Mouse (Mus musculus): ENCODE data around the gene Hoxd9.
A peak's percentile ranks its signal among the peaks of the same experiment; 100 is the strongest.

Hoxd9 gene

DNA sequence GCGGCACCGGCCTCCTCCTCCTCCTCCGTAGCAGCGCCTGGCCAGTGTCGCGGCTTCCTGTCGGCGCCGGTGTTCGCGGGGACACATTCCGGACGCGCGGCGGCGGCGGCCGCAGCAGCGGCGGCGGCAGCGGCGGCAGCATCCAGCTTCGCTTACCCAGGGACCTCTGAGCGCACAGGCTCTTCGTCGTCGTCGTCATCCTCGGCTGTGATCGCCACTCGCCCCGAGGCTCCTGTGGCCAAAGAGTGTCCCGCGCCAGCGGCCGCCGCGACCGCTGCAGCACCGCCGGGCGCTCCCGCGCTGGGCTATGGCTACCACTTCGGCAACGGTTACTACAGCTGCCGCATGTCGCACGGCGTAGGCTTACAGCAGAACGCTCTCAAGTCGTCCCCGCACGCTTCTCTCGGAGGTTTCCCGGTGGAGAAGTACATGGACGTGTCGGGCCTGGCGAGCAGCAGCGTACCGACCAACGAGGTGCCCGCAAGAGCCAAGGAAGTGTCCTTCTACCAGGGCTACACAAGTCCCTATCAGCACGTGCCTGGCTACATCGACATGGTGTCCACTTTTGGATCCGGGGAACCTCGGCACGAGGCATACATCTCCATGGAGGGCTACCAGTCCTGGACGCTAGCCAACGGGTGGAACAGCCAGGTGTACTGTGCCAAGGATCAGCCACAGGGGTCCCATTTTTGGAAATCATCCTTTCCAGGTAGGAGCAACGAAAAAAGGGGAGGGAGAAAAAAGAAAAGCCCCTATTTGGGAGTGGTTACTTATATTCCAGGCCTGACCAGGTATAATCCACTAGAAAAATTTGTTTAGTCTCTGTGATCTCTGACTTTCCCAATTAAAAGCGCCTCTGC is 28.9 kb upstream of the Hoxd9 start:
- no peak for DNase-seq (ENCODE audit: low read depth, low spot score)

DNA sequence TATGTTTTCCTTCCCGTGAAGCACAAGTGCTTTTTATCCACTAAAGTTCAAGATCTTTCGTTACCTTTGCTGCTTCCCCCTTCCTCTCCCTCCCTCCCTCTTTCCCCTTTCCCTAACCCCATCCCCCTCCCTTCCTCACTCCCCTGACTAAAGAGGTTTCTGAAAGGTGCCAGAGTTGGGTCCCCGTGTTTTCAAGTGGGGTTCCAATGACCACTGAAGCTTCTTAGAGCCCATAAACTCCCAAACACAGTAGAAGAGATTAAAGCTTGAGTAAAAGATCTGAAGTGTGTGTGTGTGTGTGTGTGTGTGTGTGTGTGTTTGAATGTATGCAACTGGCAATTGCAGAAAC is 28.3 kb upstream of the Hoxd9 start:
- DNase-seq (ENCODE audit: low read depth, low spot score), result no peak

DNA sequence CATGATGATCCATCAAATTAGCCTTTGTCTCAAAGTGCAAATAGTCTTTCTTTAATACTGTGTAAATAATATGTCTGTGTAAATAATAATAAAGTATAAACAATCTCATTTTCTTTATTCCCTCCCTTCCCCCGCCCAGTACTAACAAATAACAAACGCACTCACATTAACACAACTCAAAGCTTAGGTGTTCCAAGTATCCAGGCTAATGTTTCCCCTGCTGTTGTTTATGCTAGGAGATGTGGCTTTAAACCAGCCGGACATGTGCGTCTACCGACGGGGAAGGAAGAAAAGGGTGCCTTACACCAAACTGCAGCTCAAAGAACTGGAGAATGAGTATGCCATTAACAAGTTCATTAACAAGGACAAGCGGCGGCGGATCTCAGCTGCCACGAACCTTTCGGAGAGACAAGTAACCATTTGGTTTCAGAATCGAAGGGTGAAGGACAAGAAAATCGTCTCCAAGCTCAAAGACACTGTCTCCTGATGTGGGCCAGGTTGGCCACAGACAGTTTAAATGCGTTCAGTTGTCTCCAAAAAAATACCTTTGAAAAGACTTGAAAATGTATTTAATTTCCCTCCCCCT is 27.8 kb upstream of the Hoxd9 start:
- no peak for DNase-seq (ENCODE audit: low read depth, low spot score)

DNA sequence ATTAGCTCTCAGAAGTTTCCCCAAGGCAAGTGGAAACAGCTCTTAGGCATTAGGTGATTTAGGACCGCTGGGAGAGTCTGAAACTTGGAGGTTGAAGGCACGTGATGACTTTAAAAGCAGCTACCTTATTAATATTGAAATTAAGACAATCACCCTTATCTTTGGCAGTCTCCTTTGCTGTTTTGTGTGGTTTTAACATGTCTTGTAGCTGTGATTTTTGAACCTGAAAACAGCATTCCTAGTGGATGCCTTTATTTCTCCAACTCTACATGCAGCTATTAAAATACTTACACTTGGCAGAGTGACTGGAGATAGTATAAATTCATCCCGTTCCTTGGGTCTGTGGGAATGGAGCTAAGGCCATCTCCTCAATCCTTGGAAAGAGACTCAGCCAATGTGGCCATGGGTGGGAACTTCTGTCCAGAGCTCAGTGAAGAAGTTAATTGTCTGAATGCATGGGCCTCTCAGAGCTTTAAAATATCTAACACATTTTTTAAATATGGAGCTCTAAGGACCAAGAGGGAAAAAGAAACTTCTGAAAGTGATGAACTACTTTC is 26.8 kb upstream of the Hoxd9 start:
- DNase-seq (ENCODE audit: low read depth, low spot score), result no peak

DNA sequence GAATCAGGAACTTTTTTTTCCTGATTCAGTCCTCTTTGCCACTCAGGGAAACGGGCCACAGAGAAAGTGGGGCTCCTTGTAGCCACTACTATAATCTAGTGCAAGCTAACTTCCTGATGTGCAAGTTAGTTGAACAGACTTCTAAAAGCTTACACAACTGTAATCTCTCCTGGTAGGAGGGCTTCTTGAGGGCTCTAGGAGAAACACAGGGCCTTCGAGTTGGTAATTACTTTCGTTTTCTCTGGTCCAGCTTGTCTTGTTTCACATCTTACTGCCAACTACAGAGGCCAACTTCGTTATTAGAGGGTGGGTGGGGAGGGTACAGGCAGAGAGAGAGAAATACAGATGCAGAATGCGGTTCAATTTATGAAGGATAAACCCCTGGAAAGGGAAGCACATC is 25.7 kb upstream of the Hoxd9 start:
- DNase-seq (ENCODE audit: low read depth, low spot score), result no peak

DNA sequence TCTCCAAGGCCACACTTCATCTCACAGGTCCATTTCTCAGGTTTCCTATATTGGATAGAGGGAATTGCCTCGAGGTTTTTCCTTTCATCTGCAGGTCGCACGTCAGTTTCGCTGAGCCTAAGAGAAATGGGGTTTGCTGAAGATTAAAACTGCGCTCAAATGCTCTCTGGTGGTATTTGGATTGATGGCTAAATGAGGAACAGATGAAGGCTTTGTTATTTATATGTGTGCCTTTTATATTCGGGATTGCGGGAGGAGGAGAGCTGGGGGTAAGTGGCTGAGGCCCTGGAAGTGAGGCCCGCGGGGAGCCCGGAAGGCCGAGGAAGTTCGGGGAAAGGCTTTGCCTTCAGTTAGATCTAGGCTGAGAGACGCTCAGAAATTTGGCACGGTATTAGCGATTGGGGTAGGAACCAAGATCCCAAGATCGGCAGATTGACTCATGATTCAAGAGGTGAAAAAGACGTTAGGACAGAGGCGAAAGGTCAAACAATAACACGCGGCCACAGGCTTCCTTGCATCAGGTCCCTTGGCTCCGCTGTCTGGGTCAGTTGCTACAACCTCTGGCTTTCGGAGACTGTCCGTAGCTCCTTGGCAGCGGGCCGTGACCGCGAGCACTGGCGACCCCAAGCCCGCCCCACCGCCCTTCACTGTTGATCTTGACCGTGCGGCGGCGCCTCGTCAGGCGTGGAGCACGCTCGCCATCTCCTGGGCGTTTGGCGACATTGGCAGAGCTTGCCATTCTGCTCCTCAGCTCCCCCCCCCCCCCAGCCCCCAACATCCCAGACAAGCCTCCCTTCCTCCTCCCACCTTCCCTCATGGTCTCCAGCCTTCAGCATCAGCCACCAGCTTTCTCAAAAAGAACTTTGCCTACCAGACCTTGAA is 24.8 kb upstream of the Hoxd9 start:
- DNase-seq (ENCODE audit: low read depth, low spot score), result peak; percentile 70

DNA sequence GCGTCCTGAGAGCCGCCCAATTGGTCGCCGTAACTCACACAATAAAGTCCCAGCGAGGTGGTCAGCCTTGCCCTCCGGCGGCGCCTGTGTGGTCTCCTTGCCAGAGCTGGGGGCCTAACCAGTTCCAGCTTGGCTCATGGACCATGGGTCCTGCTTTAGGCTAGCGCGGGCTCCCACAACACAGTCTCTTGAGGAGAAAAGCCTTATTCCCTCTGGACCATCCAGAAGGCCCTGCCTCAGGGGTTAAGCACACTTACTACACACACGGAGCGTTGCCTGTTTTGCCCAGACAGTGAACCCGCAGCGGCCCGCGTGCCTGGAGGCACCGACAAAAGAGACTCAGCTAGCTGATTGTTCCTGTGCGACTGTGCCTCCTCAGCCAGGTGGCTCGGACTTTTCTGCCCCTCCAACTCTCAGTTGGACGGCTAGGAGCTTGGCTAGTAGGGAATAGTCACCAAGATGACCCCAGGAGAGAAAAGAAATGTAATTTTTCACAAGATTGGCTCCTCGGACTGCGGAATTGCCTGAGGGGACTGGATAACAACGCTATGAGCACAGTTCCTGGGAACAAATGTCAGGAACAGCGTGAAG is 23.6 kb upstream of the Hoxd9 start:
- DNase-seq (ENCODE audit: low read depth, low spot score), result no peak

DNA sequence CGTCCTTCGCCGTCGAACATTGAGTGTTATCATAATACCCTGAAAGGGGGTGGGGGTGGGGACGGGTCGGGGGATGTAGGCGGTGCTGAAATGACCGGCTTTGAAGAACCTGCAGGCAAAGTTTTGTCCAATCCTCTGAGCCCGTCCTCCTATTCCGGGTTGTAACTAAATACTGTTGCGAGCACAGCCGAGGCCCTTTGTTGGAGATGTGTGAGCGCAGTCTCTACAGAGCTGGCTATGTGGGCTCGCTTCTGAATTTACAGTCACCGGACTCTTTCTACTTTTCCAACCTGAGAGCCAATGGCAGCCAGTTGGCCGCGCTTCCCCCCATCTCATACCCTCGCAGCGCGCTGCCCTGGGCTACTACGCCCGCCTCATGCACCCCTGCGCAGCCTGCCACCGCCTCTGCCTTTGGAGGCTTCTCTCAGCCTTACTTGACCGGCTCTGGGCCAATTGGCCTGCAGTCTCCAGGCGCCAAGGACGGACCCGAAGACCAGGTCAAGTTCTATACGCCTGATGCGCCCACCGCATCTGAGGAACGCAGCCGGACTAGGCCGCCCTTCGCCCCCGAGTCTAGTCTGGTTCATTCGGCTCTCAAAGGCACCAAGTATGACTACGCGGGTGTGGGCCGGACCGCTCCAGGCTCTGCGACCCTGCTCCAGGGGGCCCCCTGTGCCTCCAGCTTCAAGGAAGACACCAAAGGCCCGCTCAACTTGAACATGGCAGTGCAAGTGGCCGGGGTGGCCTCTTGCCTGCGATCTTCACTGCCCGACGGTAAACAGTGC is 22.5 kb upstream of the Hoxd9 start, which contains the start of gene Hoxd12:
Gene Hoxd12, plus strand, starts transcription at position 133 of the 785 bp plus-strand sequence.
- no peak for DNase-seq (ENCODE audit: low read depth, low spot score)

DNA sequence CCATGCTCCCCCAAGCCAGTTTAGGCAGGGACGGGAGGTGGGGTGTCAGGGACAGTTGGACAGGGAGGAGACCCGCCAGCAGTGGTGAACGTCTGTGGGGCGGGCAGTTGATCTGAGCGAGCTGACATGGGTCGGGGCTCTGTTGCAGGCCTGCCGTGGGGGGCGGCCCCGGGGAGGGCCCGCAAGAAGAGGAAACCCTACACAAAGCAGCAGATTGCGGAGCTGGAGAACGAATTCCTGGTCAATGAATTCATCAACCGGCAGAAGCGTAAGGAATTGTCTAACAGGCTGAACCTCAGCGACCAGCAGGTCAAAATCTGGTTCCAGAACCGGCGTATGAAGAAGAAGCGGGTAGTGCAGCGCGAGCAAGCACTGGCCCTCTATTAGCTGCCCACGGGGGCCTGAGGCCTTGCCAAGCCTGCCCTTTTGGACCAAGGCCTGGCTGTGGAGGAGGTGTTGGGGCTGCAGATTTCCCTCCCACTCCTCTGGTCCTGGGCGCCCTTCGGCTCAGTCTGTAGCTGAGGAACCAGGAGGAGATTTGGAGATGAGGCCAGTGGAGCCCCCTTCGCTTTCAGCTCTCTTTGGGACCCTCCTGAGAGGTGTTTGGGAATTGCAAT is 21.8 kb upstream of the Hoxd9 start:
- DNase-seq (ENCODE audit: low read depth, low spot score), result no peak

DNA sequence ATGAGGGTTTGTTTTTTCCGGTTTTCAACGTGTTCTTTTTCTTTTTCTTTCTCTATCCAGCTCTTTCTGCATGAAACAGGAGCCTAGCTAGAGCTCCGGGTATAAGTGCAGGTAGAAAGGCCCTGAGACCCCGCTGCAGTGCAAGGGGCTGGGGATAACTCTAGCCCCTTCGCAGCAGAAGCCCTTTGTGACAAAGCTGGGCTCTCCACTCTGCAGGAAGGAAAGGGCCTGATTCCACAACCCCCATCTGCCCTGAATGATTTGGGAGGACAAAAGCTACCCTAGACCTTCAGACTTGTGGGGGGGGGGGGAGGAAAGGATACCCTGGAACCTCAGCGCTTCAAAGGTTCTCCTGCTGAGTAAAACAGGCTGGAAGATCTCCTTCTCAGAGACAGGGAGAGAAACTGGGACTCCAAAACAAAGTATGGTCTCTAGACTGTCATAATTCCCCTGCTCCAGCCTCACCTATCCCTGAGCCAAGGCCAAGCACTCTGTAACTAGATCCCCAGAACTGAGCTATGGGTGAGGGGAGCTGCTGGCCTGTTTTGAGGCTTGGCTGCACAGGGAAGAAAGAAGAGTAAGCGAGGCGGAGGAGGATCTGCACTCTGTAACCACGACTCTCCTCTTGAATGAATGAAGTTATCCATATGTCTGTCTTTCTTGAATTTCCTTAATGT is 21.0 kb upstream of the Hoxd9 start:
- DNase-seq (ENCODE audit: low read depth, low spot score), result no peak

DNA sequence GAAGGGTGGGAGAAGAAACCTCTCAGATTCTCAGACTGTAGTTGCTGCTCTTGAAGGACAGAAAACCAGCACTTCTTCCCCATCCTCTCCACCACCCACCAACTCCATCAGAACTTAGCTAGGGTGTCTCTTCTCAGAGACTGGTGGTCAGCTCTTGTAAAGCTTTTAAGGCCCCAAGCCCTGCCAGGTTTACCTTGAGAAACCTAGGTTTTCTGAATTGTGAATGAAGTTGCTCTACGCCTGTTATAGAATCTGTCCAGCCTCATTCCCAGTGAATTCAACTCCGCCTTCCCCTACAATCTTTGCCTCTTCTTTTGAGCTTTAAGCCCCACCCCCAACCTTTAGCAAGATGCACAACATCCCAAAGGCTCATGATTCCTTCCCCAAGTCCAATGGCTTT is 20.4 kb upstream of the Hoxd9 start:
- no peak for DNase-seq (ENCODE audit: low read depth, low spot score)

DNA sequence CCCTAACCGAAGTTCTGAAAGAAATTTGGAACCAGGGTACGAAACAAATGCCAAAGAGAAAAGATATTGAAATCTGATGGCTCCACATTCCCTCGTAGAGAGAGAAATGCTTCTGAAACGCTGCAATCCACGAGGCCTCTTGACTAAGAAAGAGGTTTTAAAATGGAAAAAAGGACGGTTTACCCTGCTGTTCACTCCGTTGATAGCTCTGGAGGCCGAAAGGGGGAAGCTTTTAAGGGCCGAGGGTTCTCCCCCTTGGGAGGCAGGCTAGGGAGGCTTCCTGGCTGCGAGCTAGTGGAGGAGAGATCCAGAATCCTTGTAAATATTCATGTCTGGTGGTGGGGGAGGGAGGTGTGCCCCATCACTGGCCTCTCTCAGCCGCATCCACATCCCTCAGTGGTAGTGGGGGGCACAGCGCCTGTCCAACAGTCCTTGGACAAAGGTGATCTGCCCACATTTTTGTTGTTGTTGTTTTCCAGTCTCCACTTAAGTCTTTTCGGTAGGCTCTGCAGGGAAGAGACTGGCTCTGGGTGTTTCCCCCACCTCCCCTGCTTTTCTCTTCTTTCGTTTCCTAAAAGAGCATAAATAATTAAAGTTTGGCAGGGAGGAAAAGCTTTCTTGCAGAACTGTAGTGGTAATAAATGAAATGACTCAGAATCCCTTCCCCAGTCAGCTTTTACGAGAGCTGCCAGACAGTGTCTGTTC is 18.5 kb upstream of the Hoxd9 start, which contains the start of gene Hoxd11:
Gene Hoxd11, plus strand, starts transcription at position 667 of the 705 bp plus-strand sequence.
- no peak for DNase-seq (ENCODE audit: low read depth, low spot score)

DNA sequence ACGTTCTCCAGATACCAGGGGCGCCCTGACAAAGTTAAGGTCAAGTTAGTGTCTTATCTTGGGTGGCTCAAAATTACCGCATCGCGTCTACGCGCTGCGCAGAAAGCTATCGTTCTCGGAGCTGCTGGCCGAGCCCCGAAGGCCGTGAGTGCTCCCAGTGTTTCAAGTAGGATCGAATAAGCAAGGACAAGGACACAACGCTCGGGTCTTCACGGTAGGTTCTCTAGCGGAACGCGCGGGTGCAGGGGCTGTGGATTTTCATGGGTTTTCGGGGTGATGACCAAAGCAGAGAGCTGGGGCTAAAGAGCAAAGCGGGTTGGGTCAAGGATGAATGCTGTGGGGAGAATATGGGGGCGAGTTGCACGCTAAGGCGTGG is 17.9 kb upstream of the Hoxd9 start:
- DNase-seq (ENCODE audit: low read depth, low spot score), result no peak

DNA sequence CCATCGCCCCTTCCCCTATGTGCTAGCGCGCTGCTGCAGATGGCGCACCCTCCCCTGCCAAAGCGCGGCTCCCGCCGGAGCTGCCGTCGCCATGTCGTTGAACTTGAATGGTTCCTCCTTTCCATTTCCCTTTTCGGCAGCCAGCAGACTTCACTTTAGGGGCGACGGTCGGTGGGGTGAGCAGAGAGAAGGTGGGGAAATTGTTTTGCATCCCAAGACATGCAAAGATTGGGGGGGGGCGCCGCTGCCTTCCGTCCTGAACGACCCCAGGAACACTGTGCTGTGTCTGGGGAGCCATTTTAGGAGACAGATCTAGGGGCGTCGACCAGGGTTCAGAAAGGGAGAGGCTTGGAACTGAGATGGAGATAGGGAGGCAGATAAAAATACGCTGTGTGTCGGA is 17.5 kb upstream of the Hoxd9 start:
- no peak for DNase-seq (ENCODE audit: low read depth, low spot score)

DNA sequence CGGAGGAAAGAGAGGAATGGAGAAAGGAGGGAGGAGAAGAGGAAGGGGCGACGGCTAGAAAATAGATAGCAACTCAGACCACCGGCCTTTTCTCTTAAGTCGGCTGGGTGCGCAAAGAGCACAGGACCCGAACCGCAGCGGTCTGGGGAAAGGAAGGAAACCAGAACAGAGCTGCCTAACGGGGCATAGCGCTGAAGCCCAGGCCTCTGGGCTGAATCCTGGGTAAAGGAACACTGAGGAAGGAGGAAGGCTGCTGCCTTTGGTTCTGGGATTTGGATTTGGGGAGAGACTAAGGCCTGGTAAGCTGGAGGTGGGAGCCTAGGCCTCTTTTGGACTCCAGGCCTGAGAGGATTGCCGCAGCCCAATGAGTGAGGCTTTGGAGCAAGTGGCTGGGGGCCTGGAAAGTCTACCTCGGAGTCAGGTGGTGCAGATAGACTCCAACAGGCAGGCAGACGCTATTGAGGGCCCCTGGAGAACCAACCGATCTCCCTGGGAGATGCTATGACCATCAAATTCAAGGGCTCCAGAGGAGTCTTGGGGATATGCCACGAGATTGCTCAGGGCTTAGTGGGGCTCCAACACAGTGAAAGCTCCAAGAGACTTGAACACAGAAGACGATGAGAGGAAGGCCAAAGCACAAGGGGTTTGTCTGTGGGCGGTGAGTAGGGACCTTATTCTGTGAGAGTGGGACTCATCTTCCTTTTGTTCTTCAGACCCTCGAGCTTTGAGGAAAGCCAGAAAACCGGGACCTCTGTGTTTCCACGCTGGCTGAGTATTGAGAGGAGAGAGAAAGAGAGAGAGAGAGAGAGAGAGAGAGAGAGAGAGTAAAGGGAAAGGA is 16.7 kb upstream of the Hoxd9 start:
- DNase-seq (ENCODE audit: low read depth, low spot score), result no peak

DNA sequence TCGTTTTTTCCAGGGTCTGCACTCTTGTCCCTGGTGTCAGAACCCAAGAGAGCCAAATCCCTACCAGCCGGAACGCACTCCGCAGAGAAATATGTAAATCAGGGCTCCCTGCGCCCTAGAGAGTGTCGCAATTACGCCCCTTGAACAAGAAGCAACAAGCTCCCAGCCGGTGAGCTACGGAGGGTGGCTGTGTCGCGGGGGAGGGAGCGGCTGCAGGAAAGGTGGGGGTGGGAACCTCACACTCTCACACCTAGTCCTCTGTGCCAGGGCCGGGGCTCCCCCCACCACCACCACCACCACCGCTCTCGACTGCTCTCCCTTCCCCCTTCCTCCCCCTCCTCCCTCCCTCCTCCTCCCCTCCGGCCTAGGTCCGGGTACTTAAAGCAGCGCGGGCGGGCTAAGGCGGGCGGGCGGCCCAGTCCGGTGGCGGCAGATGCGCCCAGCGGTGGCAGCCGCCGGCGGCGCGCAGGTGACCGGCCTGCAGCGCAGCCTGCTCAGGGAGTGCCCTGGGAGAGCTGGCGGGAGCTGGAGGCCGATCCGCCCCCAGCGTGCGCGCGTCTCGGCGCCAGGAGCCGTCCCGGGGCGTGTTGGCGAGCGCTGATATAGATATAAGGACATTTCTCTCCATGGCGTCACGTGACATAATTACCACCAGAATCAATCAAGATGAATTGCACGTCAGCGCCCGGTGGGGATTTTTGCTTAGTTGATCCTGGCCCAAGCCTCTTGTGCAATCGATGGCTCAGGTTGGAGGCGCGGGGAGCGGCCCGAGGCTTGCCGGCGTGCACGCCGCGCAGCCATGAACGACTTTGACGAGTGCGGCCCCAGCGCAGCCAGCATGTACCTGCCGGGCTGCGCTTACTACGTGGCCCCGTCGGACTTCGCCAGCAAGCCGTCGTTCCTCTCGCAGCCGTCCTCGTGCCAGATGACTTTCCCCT is 15.7 kb upstream of the Hoxd9 start:
- DNase-seq (ENCODE audit: low read depth, low spot score), result no peak

DNA sequence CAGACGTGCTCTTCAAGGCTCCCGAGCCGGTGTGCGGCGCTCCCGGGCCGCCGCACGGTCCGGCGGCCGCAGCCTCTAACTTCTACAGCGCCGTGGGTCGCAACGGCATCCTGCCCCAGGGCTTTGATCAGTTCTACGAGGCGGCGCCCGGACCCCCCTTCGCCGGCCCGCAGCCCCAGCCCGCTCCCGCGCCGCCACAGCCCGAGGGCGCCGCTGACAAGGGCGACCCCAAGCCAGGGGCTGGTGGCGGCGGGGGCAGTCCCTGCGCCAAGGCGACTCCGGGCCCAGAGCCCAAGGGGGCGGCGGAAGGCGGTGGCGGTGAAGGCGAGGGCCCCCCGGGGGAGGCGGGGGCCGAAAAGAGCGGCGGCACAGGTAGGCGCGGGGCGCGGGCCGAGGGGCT is 14.7 kb upstream of the Hoxd9 start:
- no peak for DNase-seq (ENCODE audit: low read depth, low spot score)

All from A20 (cell line).